Mouse (Mus musculus) cerebellum, adult 2 months (tissue): Measurements from ENCODE around the gene Ccdc66. TPM values are rescaled to one million over a fixed set of nuclear protein-coding genes. Genes with fewer than 3 reads are reported as not detected.
A peak's percentile ranks its signal among the peaks of the same experiment; 100 is the strongest.

Experiments used
- DNase-seq, 2 experiments: peaks; one replicate each; pipeline ENCODE4 v3.0.0; 2021
- H3K27ac ChIP-seq: fragments of 200-500 bp; 2 replicates; pipeline ENCODE4 v1.5.1; 2012; ENCODE audit warnings: low read length, control low read depth, inconsistent platforms; ENCODE audit not compliant: insufficient read depth
- H3K27me3 ChIP-seq: fragments of 200-500 bp; 2 replicates; pipeline ENCODE4 v1.6.1; 2012; ENCODE audit warnings: inconsistent platforms, mild to moderate bottlenecking, low read length, moderate library complexity; ENCODE audit not compliant: control insufficient read depth, insufficient read depth
- H3K4me1 ChIP-seq: fragments of 200-500 bp; 2 replicates; pipeline ENCODE4 v1.6.1; 2011; ENCODE audit warnings: low read length; ENCODE audit not compliant: control insufficient read depth, insufficient read depth
- H3K4me3 ChIP-seq: fragments of 200-500 bp; replicated peaks from 2 replicates; pipeline ENCODE3; 2011; ENCODE audit warnings: mild to moderate bottlenecking, low read depth, low read length, control low read depth; ENCODE audit not compliant: insufficient read depth
- CTCF ChIP-seq: fragments of 200-500 bp; IDR thresholded peaks from 2 replicates; pipeline ENCODE4 v1.5.1; 2011; ENCODE audit warnings: low read depth, mild to moderate bottlenecking, control low read depth, low read length, moderate library complexity, borderline replicate concordance; ENCODE audit not compliant: insufficient read depth
- POLR2A ChIP-seq: fragments of 200-500 bp; IDR thresholded peaks from 2 replicates; pipeline ENCODE4 v1.6.1; 2011; ENCODE audit warnings: low read length, control low read depth, borderline replicate concordance; ENCODE audit not compliant: insufficient read depth
- WGBS: fragments of 180-500 bp; shearing (Covaris S2); methylation state at CpG from one replicate; pipeline ENCODE4 v1.1.7; 2018; 5-methylcytosine and 5-hydroxymethylcytosine counted together
- polyA plus RNA-seq: library from polyadenylated mRNA; depleted of rRNA; stranded (reverse); fragments of >200 nt; gene quantifications from 2 replicates; pipeline ENCODE4 v1.2.3, GENCODE M21; 2012; rRNA removed

Ccdc66 gene
- polyA plus RNA-seq, 1 experiment: 11.0 TPM

- TF ChIP-seq POLR2A: no peak
- TF ChIP-seq CTCF: no peak
- H3K27ac ChIP-seq: no peak overlapping the region
- WGBS: 86% methylated on average over 4 of the region's 4 CpGs
- H3K27me3 ChIP-seq: no peaks in the 10 kb centered on the region
- no peak overlapping the region for H3K4me3 ChIP-seq
- DNase-seq: no peak
- H3K4me1 ChIP-seq: peaks cover 8% of the 10 kb centered on the region
Observed at GRCm38 (mm10) chr14:27446963-27447362, 61.3 kb downstream of the Ccdc66 start.

DNA sequence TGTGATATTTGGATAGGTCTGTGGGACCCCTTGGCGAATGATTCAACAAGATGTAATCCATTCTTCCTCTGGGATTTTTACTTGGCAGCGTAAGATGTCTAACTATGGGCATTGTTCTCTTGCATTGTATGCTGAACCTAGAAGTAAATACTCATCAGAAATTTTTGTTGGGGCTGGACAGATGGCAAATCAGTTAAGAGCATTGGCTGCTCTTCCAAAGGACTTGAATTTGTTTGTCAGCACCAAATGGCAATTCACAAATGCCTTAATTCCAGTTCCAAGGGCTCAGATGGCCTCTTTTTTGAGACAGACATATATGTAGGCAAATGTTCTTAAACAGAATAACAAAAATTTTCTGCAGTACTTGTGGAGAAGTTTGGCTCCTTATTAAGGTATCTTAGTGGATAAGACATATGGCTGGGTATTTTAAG is 63.4 kb downstream of the Ccdc66 start:
- Histone ChIP-seq H3K27me3 (no peaks in the 10 kb centered on the region), H3K4me1 (peaks cover 8% of the 10 kb centered on the region), H3K27ac (0 out of 2 replicates have a peak overlapping the region, but pooled peaks have one; percentile 60), H3K4me3 (no peak overlapping the region)
- DNase-seq: peak in 1 of 2 experiments; percentile 61
- 22% methylated on average over 2 of the region's 2 CpGs for WGBS
- no peak for TF ChIP-seq CTCF
- TF ChIP-seq POLR2A: no peak

GRCm38 (mm10) chr14:27440921-27441320 is 67.3 kb downstream of the Ccdc66 start:
- TF ChIP-seq POLR2A: no peak
- TF ChIP-seq CTCF: no peak
- H3K27me3 ChIP-seq: no peaks in the 10 kb centered on the region
- no peak overlapping the region for H3K27ac ChIP-seq
- H3K4me1 ChIP-seq: peaks cover 8% of the 10 kb centered on the region
- DNase-seq: no peak
- no peak overlapping the region for H3K4me3 ChIP-seq

DNA sequence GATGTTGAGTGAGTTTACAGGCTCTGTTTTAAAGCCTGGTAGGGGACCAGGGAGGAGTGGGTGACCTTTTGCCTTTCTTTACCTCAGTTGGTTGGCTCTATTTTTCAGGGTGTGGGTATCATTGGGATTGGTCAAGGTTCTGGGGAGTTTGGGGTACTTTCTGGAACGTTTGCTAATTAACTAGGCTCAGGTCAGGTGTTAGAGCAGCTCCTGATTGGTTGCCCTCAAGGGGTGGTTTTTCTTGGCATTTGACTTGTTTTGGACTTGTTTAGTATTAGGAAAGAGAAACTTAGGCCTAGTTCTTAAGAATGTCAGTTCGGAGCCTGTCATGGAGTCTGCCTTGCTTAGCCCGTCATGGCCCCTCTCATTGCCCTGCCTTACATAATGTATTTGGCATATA is 71.4 kb downstream of the Ccdc66 start:
- H3K27me3 ChIP-seq: no peaks in the 10 kb centered on the region
- H3K4me3 ChIP-seq: no peak overlapping the region
- WGBS: 87% methylated on average over 3 of the region's 3 CpGs
- TF ChIP-seq POLR2A: no peak
- no peak for TF ChIP-seq CTCF
- no peak for DNase-seq
- H3K4me1 ChIP-seq: no peaks in the 10 kb centered on the region
- H3K27ac ChIP-seq: no peak overlapping the region

GRCm38 (mm10) chr14:27436116-27436515 is 72.1 kb downstream of the Ccdc66 start:
- no peaks in the 10 kb centered on the region for H3K27me3 ChIP-seq
- 100% methylated on average over 1 of the region's 1 CpGs for WGBS

DNA sequence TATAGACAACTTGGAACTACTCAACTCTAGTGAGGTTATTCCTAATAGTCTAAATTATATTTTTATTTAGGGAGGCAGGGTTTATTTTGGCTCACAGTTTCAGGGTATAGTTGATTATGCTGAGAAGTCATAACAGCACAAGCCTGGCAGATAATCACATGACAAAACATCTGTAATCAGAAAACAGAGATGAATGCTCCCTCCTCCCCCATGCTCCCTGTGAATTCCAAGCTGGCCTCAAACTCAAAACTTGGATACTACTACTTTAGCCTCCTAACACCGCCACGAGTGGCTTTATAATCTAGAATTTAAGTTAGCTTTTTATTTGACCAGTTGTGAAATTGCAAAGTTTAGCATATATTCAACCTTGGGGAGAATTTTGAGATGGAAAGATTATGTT is 76.2 kb downstream of the Ccdc66 start:
- H3K4me1 ChIP-seq: no peaks in the 10 kb centered on the region
- 98% methylated on average over 2 of the region's 2 CpGs for WGBS
- no peak overlapping the region for H3K4me3 ChIP-seq
- DNase-seq: no peak
- TF ChIP-seq POLR2A (no peak), CTCF (no peak)
- no peak overlapping the region for H3K27ac ChIP-seq
- H3K27me3 ChIP-seq: no peaks in the 10 kb centered on the region

More at GRCm38 (mm10) chr14:27436116-27436515, 72.1 kb downstream of the Ccdc66 start:
- Histone ChIP-seq H3K4me3 (no peak overlapping the region), H3K4me1 (no peaks in the 10 kb centered on the region), H3K27ac (no peak overlapping the region)
- DNase-seq: no peak
- TF ChIP-seq POLR2A: no peak

Other genes starting within 250 kb of the Ccdc66 start
- gene Fam208a, start 79.6 kb downstream of the Ccdc66 start, polyA plus RNA-seq: 30.4 and 30.7 TPM in 2 replicates
- 15.1 and 17.3 TPM in 2 replicates for gene Erc2, start 114.0 kb upstream of the Ccdc66 start, polyA plus RNA-seq